Mouse (Mus musculus) CD8-positive naive resting alpha-beta T cell, adult 2 months (primary cell): ENCODE data around the gene Arpc1b.

Experiments
- DNase-seq, 2 experiments: peaks; one replicate each; pipeline ENCODE4 v3.0.0; 2022; ENCODE audit warnings: low read depth in 2 of 2, low spot score in 2 of 2

The Arpc1b gene

GRCm38 (mm10) chr5:145161361-145161760, 47.3 kb downstream of the Arpc1b start:
- no peak for DNase-seq

- no peak for DNase-seq
Measured at GRCm38 (mm10) chr5:145164710-145165109, 50.7 kb downstream of the Arpc1b start.

- DNase-seq = no peak
Measured at GRCm38 (mm10) chr5:145165184-145165583, 51.2 kb downstream of the Arpc1b start.

- DNase-seq = peak; percentile 97 to 98
Measured at GRCm38 (mm10) chr5:145166536-145167305, 52.7 kb downstream of the Arpc1b start, which contains the start of the genes Ptcd1 and Cpsf4. Gene Ptcd1 (minus strand): TSS chr5:145167108. Gene Cpsf4 (plus strand): TSS chr5:145167213.

GRCm38 (mm10) chr5:145167306-145167661, 53.3 kb downstream of the Arpc1b start:
- DNase-seq = peak in 1 of 2 experiments; percentile 3

- no peak for DNase-seq
Measured at GRCm38 (mm10) chr5:145178461-145178980, 64.5 kb downstream of the Arpc1b start.
